Mouse (Mus musculus): ENCODE measurements at regions not wholly inside any gene's neighbourhood (a gene's known extent, or its start where the extent isn't known, plus 50 kb on each side); places are given as distances from the start of the nearest gene placed in this dataset.

DNA sequence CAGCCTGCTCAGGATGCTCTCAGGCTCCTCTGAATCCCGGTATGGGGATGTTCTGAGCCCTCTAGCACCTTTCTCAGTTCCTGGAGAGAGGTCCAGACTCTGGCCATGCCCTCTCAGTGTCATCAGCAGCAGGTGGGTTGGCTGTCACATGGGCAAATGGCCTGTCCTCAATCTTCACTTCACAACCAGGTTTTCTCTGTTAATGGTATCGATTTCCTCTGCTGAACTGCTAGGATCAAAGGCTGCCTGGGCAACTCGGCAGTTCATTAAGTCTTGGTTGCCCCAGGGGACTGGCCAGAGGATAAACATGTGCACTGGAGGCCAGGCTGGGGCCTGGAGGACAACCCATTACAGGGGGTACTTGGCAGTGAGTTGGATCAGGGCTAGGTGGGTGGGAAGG lies 156.2 kb downstream of the Trim29 start:
- peak; percentile 36 for DNase-seq (ENCODE audit: low spot score)

DNA sequence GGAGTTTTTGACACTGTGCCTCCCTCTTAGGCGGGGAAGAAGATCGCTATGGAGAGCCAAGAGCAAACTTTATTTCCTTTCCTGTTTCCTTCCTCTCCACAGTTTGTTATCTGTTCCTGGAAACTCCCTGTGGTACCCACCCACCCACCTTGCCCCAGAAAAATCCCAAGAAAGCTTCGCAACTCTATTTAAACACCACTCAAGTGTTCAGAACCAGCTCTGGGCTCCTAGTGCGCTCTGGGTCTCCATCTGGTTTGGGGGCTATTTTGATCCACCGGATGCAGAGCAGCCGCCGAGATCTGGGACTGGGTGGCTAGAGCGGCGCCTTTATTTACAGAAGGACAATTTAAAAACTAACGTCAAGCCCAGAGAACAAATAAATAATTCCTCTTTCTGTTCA lies 158.6 kb downstream of the Trim29 start:
- DNase-seq (ENCODE audit: low spot score): no peak

DNA sequence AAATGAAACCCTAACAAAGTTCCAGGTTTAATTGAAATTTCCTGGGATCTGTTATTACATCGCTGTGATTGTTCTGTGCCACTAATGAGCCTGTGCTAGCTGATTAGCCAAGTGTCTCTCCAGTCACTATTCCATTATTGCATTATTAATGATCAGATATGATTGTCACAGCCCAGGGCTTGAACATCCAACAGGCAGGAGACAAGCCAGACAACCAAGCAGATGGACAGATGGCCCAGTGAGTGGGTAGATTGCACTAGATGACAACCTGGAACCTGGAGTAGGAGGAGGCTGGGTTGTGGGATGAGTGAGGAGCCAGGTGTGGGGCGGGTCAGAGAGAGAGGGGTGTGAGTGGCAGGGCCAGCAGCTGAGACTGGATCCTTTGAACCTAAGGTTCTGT lies 161.6 kb downstream of the Trim29 start:
- DNase-seq (ENCODE audit: low spot score): no peak

DNA sequence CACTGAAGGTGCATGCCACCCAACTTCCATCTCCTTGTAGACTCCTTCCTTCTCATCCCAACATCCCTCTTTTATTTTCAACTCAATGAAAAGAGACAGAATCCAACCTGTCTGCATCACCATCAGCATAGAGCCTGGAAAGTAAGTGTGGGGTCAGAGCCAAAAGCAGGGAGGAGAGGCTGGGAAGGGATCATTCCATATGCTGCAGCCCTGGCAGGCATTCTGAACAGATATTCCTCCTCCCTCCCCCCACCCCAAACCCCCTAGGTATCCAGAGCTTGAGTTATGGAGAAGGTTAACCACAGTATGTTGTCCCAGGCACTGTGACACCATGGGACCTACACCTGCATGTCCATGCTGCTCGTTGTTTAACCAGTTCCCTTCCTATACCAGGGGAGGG lies 162.5 kb downstream of the Trim29 start:
- DNase-seq (ENCODE audit: low spot score): no peak

DNA sequence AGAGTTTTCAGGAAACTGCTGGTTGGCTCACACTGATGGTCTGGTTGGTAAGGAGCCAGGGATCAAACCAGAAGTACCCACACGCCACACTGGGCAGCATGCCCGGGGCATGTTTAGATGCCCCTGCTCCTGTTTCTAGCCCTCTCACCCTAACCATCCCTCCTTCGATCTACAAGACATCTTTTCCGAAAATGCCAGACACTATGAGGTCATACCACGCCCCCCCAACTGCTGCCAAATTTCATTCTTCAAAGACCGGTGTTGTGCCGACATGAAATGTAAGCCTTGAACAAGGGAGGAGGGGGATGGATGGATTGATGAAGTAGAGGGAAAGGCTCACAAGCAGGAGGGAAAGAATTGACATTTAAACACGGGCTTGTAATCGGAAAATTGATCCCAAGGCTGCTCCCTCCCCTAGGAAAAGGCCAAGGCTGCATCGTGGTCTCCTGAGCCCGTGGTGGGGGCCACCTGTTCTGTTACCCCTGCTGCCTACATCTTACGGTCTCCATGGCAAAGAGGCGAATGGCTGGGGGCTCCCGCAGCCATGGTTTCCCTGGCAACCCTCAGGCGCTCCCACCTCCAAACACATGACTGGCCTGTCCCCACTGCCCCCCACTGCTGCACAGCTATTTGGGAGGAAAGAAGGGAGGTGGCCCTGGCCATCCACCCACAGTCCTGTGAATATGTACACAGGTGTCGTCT lies 163.1 kb downstream of the Trim29 start:
- DNase-seq (ENCODE audit: low spot score): no peak

DNA sequence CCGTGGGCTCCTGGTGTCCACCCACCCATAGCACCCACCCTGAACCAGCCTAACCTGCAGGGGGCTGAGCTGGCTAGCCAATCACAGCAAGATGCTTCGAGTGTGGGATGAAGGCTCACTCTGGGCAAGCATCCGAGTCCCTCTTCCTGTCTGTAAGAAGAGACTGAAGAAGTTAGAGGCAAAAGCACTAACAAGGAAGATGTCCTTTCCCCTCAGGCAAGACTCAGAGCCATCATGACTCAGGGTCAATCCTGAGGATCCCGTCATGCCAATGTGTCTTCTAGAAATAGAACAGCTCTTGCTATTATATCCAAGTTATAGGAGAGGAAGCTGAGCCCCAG lies 163.6 kb downstream of the Trim29 start:
- DNase-seq (ENCODE audit: low spot score): no peak

DNA sequence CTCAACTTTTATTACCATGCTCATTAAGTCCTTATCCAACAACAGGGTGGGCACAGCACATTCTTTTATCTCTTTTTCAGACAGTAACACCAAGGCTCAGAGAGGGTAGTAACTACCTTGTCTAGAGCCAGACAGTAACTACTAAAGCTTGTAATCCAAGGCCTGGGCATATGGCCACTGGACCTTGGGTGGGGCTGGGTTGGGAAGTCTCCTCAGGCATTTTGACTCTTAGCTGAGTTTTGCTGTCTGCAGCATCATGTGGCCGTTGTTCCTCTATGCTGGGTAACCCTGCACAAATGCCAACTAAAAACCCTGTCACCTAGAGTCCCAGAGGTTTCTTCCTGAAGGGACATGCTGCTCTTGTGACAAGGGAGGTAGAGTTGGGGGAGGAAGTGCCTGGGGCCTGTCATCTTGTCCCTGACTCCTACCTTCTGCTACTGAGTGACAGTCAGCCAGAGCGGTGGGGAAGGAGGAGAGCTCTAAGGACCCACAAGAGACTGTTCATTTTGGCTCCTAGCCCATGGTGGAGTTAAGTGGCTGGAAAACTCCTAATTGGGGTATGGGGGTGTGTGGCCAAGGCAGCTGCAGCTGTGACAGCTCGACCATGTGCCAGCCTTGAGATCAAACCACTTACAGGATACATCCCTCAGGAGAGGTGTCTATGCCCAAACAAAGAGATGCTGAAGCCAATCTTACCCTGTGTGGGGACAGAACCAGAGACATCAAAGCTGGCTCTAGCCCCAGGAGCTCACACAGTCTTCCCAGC lies 170.4 kb downstream of the Trim29 start:
- no peak for DNase-seq (ENCODE audit: low spot score)

DNA sequence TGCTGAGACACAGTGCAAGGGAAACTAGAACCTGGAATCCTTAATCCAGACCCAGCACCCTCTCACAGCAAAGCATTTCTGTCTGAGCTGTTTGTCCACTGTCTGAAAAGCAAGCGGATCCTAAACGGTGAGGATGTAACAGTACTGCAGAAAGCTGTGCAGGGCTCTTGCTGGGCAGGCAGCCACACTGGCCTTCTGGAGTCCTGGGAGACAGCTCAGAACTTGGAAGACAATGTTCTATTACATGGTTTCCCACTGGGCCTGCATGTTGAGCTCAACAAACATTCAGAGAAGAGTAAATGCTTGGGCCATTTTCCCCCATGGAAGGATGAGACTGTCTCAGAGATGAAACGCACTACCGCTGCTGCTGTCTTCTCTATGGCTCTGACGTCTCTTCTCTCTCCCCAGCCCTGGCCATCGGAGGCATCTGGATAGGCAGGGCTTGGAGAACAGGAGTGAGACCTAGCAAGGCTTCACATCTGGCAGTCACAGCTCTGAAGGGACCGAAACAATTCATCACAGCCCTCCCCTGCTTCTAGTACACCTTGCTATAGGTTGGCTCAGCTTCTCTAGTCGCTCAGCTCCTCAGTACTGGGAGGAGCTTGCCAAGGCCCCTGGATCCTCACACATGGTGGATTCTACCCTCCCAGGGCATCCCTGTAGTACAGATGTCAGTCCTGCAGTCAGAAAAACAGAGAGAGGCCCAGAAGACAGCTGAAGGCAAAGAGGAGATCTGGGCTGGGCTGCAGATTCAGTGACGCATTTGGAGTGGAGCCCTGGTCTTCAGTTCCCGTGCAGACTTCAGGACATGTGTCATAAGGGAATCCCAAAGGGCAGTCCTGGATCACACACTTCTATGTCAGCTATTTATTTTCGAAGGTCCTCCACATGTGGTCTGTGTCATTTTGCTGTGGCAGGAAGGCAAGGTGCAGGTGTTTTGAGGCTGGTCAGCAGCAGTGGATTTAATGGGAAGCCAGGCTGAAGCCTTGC lies 171.7 kb downstream of the Trim29 start:
- DNase-seq (ENCODE audit: low spot score): no peak

DNA sequence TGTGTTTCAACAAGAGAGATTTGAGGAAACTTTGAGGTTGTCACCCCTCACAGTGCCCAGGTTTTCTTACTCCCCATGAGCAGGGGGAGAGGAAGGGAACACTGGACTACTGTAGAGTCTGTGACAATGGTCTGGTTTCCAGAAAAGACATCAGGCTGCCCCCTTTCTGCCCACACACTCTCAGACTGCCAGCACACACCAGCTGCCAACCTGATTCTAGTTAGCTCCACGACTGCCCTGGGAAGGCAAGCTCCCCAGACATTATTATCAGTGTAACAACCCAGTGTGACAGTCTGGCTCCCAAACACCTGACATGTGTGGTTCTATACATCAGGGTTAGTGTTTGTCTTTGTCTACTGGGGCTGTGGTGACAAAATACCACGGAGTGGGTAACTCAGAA lies 172.5 kb downstream of the Trim29 start:
- DNase-seq (ENCODE audit: low spot score): no peak

DNA sequence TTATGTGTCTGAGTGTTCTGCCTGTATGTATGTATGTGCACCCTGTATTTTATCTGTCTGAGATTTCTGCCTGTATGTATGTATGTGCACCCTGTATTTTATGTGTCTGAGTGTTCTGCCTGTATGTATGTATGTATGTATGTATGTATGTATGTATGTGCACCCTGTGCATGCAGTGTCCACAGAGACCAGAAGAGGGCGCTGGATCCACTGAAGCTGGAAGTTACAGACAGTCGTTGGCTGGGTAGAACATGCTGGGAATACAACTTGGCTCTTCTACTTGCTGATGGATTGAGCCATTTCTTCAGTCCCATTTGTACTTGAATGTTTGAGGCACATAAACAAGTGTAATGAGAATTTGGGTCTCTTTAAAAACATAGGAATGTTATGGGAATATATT lies 173.3 kb downstream of the Trim29 start:
- no peak for DNase-seq (ENCODE audit: low spot score)

DNA sequence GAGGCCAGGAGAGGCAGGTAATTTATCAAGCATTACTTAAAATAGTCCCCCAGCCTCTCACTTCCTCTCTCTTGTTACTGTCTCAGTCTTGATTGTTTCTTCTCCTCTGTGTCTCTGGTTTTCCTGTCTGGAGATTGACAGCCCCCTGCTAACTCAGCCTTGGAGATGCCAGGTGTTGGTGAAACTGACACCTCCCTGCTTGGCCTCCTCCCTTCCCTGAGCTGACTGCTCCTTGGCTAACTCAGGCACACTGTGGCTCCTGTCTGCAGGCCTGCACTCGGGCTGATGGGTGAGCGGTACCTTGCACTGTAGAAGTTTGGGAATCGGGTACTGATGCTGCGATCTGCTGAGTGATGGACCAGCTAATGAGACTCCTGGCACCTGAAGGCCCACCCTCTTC lies 176.1 kb downstream of the Trim29 start:
- no peak for DNase-seq (ENCODE audit: low spot score)

DNA sequence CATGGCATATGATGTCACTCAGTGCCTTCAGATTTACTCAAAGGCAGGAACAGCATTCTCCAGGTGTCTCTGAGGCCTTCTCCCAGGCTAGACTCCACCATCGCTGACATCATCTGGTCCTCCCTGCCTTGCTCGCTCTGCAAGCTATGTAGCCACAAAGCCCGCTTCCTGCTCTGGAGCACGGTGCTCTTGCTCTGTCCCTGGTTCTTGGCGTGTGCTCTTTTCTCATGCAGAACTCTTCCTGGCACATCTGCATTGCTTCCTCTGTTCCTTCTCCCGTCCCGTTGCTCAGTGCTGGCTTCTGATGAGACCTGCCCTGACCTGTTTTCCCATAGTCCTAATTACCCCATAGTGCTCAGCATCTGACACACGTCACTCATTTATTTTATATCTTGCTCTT lies 178.6 kb downstream of the Trim29 start:
- no peak for DNase-seq (ENCODE audit: low spot score)

DNA sequence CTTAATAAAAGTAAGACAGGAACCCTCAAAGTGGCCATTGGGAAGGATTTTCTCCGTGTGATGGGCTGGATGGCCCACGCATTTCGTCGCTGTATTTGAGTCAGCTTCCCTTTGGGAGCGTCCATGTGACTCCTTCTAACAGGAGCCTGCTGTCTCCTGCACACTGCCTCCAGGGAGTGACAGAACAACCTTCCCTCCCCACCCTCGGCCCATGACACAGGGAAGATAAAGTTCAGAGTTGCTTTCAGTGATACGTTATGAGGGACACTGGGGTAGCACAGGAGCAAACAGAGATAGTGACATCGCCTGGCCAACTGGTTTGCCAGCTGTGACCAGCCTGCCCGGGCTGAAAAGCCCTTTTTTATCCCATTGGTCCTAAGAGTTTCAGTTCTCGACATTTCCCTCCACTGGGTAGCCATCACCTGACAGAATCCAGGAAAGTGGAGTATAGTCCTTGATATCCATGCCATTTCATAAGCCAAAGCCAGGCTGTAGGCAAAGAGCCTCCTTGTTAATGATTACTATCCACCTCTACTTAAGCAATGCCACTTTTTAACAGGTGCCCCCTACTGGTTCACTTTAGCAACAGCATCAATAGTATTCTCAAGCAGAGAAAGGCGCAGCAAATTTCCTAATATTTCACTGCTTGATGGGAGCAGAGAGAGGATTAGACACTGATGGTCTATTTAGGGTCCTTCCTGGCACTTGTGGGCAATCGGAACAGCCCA lies 180.5 kb downstream of the Trim29 start:
- DNase-seq (ENCODE audit: low spot score): peak; percentile 69

DNA sequence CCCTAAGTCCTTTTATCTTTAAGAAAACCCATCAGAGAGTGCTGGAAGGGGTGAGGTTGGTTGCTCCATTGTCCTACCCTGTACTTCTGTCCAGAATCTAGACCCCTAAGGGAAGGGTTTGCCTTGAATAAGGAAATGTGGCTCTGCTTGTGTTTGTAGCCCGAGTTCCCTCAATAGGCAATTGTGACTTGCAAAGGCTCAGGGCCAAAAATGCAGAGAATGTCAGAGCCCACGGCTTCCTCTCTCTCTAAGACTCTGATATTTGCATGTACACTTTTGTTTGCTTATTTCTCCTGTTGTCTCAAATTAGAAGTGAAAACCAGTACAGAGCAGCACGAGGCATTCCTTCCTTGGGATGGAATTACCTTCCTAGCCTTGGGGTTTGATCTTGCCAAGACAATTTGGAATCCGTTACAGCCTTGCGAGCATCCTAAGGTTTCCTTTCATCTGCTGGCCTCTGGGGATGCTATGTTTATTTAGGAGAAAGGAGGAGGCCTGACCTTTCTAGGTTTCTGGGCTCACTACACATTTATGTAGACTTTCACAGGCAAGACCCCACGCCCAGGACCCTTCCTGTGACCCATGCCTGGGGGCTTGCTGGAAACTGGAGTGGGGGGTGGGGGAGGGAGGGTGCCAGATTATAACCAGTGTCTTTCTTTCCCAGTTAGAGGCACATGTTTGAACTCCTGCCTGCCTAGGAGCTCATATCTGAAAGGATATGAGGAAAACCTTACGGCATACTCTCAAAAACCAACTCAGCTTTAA lies 181.8 kb downstream of the Trim29 start:
- DNase-seq (ENCODE audit: low spot score): peak; percentile 59

DNA sequence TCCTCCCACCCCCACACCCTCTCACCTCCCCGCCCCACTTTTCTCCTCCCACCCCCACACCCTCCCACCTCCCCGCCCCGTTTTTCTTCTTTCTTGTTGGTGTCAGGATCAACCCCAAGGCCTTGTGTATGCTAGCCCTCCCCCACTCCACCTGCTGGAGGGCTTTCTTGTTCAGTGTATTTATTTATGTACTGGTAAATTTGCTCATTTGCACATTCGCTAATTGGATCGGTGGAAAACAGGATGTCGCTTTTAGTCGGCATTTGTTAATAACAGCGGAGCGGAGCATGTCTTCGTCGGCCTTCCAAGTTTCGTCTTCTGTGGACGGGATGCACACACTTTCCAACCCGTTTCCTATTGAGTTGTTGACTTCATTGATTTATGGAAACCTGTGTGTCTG lies 187.9 kb downstream of the Trim29 start:
- DNase-seq (ENCODE audit: low spot score): no peak

DNA sequence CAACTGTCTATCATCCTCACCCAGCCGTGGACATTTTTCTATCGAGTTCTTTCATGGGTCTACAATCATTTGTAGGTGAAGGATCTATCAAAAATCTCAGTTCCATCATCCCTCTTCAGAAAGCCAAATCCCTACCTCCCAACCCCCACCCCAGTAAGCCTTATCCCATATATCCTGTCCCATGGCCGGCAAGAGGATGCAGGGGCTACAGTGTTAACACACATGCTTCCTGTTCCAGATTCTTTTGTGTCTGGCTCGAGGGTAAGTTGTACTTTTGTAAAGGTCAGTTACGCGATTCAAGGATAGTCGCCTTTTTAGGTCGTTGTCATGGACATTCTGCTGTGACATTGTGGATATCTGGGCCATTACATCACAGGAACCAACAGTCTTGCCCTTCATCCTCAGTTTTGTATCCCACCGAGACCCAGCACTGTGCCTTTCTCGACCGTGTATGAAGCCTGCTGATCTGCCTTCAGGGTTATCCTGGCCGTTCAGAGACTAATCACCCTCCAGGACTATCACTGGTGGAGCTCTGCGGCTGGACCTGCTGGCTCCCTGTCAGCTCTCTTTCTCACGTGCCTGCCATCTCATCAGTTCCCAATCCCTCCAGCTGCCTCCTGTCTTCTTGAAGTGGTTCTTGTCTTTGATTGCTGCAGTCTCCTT lies 193.8 kb downstream of the Trim29 start:
- peak; percentile 28 for DNase-seq (ENCODE audit: low spot score)

DNA sequence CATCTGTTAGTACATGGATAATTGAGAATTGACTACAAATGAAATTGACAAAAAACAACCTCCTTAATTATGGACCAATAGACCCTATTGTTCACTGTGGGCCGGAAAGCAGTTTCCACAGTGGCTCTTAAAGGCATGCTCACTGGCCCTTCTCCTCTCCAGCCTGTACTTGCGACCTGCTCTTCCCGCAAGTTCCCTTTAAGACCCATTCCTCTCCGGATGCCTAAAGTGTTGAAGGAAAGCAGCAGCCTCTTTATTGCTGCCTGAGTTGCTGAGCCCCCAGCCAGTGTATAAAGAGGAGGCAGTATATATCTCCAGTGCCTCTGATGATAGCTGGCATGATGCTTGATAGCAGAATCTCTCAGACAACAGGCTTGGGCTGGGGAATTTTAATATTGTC lies 195.2 kb downstream of the Trim29 start:
- peak; percentile 24 for DNase-seq (ENCODE audit: low spot score)

DNA sequence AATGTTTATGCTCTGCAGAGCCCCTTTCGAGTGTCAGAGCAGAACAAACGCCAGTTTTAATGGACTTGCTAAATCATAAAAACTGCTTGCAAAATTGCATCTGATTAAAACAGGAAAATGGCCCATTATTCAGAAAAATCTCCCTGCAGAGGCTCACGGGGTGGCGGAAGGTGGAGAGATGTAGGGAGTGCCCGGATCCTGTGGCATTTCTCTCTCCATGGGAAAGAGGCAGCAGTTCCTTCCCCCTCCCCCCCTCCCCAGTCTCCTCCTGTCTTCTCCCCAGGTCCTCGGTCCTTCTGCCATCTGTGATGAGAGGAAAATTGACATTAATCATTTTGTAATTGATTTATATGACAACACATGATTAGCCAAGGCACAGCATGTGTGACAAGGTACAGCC lies 195.6 kb downstream of the Trim29 start:
- DNase-seq (ENCODE audit: low spot score): no peak

DNA sequence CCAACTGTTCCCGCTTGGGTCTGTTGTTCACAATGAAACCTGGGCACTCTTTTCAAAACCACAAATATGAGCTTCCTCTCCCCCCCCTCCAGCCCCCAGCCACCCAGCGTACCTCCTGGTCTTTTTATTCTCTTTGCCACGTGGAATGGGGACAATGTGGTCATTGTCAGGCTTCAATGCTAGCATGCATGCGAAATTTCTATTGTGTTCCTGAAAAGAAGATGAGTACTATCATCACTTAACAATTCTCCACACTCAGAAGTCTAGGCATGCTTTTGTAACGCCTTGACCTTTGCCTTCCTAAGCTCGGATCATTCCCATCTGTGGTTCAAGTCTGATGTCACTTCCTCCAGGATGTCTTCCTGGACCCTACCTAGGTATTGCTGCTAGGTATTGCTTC lies 202.2 kb downstream of the Trim29 start:
- DNase-seq (ENCODE audit: low spot score): no peak

DNA sequence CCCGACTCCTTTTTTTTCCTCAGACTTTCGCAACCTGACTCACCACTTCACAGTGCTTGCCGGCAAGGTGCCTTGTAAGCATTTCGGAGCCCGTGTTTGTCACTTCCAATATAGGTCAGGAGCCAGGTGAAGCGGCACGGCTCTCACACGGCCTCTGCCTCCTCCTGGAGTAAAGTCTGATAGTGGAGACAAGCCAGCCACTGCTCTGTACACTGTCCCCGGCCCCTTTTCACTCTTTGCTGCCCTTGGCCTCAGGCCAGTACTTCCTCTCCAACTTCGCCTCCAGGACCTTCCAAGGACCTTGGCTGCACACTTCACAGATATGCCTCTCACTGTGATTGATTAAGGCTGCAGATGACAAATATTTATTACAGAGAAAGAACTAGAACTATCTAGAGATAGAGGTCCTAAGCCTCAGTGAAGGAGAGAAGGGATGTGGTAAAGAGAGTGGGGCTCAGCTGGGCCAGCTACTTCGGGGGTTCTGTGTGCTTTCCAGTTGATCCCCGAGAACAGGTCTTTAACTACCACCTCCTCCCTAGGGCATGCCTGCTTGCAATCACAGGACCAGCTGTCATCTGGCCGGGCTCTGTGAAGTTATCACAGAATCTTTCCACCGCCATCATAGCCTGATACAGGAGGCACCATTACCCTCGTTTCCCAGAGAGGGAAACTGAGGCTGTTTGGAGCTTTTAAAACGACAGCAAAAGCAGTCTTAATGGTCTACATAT lies 204.2 kb downstream of the Trim29 start:
- no peak for DNase-seq (ENCODE audit: low spot score)

Data from embryo, embryonic 10 days (tissue).